Mouse (Mus musculus) heart, embryonic 10.5 days (tissue): ENCODE measurements at regions not wholly inside any gene's neighbourhood (a gene's known extent, or its start where the extent isn't known, plus 50 kb on each side); places are given as distances from the start of the nearest gene placed in this dataset.

Experiments used
- DNase-seq: peaks from one replicate; pipeline ENCODE4 v3.0.0-alpha.2; 2017; ENCODE audit warnings: low spot score
- H3K27ac ChIP-seq: fragments of 300-500 bp; sonication (generic); 2 replicates; pipeline ENCODE4 v1.5.1; 2016; ENCODE audit warnings: mild to moderate bottlenecking
- H3K27me3 ChIP-seq: fragments of 300-500 bp; sonication (generic); 2 replicates; pipeline ENCODE4 v1.6.1; 2016; ENCODE audit warnings: mild to moderate bottlenecking; ENCODE audit not compliant: poor library complexity, insufficient read depth, severe bottlenecking
- H3K36me3 ChIP-seq: fragments of 300-500 bp; sonication (generic); 2 replicates; pipeline ENCODE4 v1.6.1; 2016; ENCODE audit warnings: mild to moderate bottlenecking, moderate library complexity
- H3K4me1 ChIP-seq: fragments of 300-500 bp; sonication (generic); 2 replicates; pipeline ENCODE4 v1.6.1; 2016; ENCODE audit warnings: mild to moderate bottlenecking
- H3K4me3 ChIP-seq: fragments of 300-500 bp; sonication (generic); 2 replicates; pipeline ENCODE4 v1.5.1; 2016; ENCODE audit warnings: mild to moderate bottlenecking, moderate library complexity
- H3K9me3 ChIP-seq: fragments of 300-500 bp; sonication (generic); 2 replicates; pipeline ENCODE4 v1.6.1; 2016; ENCODE audit warnings: mild to moderate bottlenecking, moderate library complexity
- WGBS: fragments of 180-500 bp; shearing (Covaris S2); methylation state at CpG from one replicate; pipeline ENCODE4 v1.1.7; 2016; 5-methylcytosine and 5-hydroxymethylcytosine counted together

GRCm38 (mm10) chr15:13228125-13228524 lies 54.6 kb upstream of the Cdh6 start:
- H3K27ac ChIP-seq: no peak overlapping the region
- no peak for DNase-seq
- H3K27me3 ChIP-seq: no peaks in the 10 kb centered on the region
- H3K4me1 ChIP-seq: no peaks in the 10 kb centered on the region
- H3K36me3 ChIP-seq: no peaks in the 10 kb centered on the region
- H3K9me3 ChIP-seq: no peaks in the 10 kb centered on the region
- 89% methylated on average over 12 of the region's 12 CpGs for WGBS
- H3K4me3 ChIP-seq: no peak overlapping the region
